Mouse (Mus musculus): ENCODE measurements around the gene 6030445D17Rik. TPM values are rescaled to one million over a fixed set of nuclear protein-coding genes. Genes with fewer than 3 reads are reported as not detected.

Gene 6030445D17Rik
- polyA plus RNA-seq (2016; fragmentation: Nextera tagmentation; extraction: Ambion mirVana), result 0.13 and 0.17 TPM in 2 replicates

DNA sequence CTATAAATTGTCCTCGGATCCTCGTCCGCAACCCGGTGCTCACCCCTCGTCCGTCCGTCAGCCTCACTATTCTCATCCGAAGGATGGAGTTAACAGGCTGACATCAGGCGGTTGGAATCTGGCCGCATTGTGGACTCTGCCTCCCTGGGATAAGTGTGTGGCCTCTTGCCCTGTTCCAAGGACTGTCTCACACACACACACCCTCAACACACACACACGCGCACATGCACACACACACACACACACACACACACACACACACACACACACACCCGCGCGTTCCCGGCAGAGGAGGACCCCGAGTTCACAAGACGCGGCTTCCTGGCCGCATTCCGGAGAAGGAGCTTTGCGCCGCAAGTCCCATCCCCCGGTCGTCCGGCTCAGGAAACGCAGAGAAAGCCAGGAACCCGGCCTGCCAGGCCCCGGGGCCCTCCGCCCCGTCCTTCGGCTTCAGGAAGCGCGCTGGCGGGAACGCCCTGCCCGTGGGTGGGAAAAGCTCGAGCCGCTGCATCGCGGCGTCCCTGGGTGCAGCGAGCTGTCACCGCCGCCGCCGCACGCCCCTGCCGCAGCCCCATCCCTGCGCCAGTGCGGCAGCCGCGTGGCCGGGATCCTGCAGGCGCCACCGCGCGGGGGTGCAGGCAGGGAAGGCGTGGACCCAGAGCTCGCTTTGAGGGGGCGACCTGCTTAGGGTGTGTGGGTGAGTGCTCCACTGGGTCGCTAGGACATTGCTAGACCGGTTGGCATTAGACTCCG, at the start of gene 6030445D17Rik:
6030445D17Rik (plus strand) TSS at position 165 of the 753 bp plus-strand sequence.
- H3K27me3 ChIP-seq, result peaks cover 62% of the 10 kb centered on the region
- H3K27ac ChIP-seq (replicated peaks), result peak within 1 kb of the TSS; percentile 36; the same call in 1 of the 2 replicates
- H3K4me2 ChIP-seq (replicated peaks), result peak within 1 kb of the TSS; percentile 98
- H3K4me3 ChIP-seq, result peak within 1 kb of the TSS; percentile 62
- peak; percentile 65 for ATAC-seq (ENCODE audit: low FRiP score, low read depth)
- WGBS, result under 1% methylated on average over 57 of the region's 64 CpGs
- peak within 1 kb of the TSS; percentile 70 for H3K9ac ChIP-seq (replicated peaks)
- no peaks in the 10 kb centered on the region for H3K36me3 ChIP-seq
- peaks cover 24% of the 10 kb centered on the region for H3K4me1 ChIP-seq
- H3K9me3 ChIP-seq, result no peaks in the 10 kb centered on the region

GRCm38 (mm10) chr4:136415477-136415876, 46.6 kb upstream of the 6030445D17Rik start:
- Histone ChIP-seq H3K4me3 (no peak overlapping the region), H3K36me3 (no peaks in the 10 kb centered on the region), H3K27me3 (peaks cover 32% of the 10 kb centered on the region), H3K4me1 (peaks cover 7% of the 10 kb centered on the region; the same call in 1 of the 2 replicates), H3K27ac (replicated peaks) (no peak overlapping the region), H3K4me2 (replicated peaks) (no peak overlapping the region), H3K9me3 (no peaks in the 10 kb centered on the region), H3K9ac (replicated peaks) (no peak overlapping the region)
- ATAC-seq (ENCODE audit: low FRiP score, low read depth), result no peak
- 91% methylated on average over 9 of the region's 9 CpGs for WGBS

DNA sequence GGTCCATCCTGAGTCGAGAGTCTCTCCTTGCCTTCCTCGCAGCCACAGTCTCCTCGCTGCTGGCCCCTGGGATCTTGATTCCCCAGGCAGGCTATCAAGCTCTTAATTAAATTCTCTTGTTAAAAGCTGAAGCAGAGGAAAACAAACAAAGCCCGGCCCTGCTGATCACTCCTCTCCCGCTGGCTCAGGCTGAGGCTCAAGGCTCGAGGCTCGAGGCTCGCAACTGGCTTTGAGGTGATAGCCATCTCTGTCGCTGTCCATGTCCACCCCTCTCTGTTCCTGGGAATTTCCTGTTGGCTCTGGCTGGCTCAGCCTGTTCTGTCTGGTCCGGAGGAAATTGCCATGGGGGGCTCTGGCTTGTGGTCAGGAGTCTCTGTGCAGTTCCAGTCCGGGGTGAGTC, 43.1 kb upstream of the 6030445D17Rik start:
- H3K27ac ChIP-seq (replicated peaks), result no peak overlapping the region
- H3K27me3 ChIP-seq, result peaks cover 65% of the 10 kb centered on the region
- H3K4me2 ChIP-seq (replicated peaks), result no peak overlapping the region
- no peak overlapping the region for H3K9ac ChIP-seq (replicated peaks)
- H3K4me1 ChIP-seq, result peaks cover 18% of the 10 kb centered on the region
- ATAC-seq (ENCODE audit: low FRiP score, low read depth), result no peak
- H3K4me3 ChIP-seq, result no peak overlapping the region
- H3K36me3 ChIP-seq, result no peaks in the 10 kb centered on the region
- WGBS, result 8% methylated on average over 11 of the region's 11 CpGs
- no peaks in the 10 kb centered on the region for H3K9me3 ChIP-seq

DNA sequence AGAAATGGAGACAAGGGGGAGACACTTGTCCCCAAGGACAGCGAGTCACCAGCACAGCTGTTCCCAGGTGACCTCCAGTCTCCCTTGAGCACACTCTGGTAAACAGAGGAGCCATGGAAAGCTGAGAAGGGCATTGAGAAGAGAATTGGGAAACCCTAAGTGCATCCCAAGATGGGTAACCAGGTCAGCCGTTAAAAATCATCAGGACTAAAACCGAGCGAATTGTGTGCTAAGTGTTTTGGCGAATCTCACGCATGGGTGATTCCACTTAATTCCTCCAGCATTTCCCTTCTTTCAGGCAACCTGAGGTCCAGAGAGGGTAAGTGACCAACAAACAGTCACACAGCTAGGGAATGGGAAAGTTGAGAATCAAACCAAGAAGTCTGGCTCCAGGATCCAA, 42.7 kb upstream of the 6030445D17Rik start:
- Histone ChIP-seq H3K4me3 (no peak overlapping the region), H3K4me2 (replicated peaks) (no peak overlapping the region), H3K27ac (replicated peaks) (no peak overlapping the region), H3K4me1 (peaks cover 23% of the 10 kb centered on the region), H3K9me3 (no peaks in the 10 kb centered on the region), H3K36me3 (no peaks in the 10 kb centered on the region), H3K27me3 (peaks cover 69% of the 10 kb centered on the region), H3K9ac (replicated peaks) (no peak overlapping the region)
- WGBS, result 50% methylated on average over 6 of the region's 6 CpGs
- no peak for ATAC-seq (ENCODE audit: low FRiP score, low read depth)

DNA sequence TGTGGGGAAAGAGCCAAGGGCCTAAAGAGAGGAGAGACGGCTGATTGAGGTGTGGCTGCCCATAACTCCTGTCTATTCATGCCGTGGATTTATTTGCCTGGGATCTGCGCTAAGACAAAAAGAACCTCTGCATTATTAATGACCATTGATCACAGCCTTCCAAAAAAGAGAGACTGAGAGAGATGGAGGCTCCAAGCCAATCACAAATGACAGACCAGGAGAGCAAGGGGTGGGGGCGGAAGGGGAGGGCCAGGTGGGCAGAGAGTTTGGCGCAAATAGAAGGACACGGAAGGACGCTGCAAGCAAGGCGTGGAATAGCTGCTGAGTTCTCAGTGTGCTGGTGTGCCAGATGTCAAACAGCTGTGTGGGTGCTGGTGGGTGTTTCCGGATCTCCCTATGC, 38.8 kb upstream of the 6030445D17Rik start, which contains the start of gene Htr1d:
Htr1d (plus strand) TSS at position 301 of the 400 bp plus-strand sequence.
- Histone ChIP-seq H3K9me3 (no peaks in the 10 kb centered on the region), H3K4me3 (peak within 1 kb of the TSS; percentile 38), H3K36me3 (no peaks in the 10 kb centered on the region), H3K27ac (replicated peaks) (no peak within 1 kb of the TSS), H3K9ac (replicated peaks) (peak within 1 kb of the TSS; percentile 31), H3K27me3 (peaks cover 93% of the 10 kb centered on the region), H3K4me2 (replicated peaks) (peak within 1 kb of the TSS; percentile 59), H3K4me1 (peaks cover 28% of the 10 kb centered on the region)
- ATAC-seq (ENCODE audit: low FRiP score, low read depth), result no peak
- WGBS, result 75% methylated on average over 9 of the region's 9 CpGs

DNA sequence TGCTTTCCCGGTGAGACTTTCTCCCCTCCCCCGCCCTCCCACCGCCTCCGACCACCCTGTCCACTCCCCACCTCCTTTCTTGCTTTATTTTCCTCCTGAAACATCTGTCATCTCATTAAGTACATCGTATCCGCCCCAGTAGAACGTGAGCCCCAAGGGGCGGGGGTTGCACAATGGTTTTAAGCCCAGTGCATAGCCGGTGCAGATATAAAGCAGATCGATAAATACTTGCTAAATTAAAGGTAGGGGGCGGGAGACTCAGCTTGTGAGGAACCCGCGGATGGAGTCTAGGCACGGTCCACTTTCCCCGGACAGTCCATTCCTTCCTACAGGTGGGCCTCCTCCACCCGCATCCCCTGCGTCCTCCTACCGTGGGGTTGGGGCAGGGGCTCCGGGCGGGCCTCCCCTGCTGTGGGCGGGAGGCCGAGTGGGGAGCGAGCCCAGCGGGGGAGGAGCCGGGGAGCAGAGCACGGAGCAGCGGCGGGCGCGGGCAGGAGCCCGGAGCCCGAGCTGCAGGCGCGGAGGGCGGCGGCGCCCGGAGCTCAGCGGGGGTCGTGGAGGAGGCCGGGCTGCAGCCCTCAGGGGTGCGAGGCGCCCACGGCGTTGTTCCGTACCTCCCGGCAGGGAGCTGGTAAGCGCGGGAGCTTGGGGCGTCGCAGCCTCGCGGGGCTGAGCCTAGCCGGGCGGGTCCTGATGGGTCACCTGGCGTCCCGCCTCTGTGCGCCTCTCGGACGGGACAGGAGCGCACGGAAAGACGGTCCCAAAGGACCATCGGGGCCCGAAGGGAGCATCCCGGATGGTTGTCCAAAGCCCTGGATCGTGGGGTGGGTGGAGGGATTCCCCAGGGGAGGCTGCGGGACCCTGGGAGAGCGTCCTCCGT, 37.7 kb upstream of the 6030445D17Rik start:
- H3K36me3 ChIP-seq, result no peaks in the 10 kb centered on the region
- no peak overlapping the region for H3K27ac ChIP-seq (replicated peaks)
- peaks cover 22% of the 10 kb centered on the region for H3K4me1 ChIP-seq
- WGBS, result 1% methylated on average over 70 of the region's 70 CpGs
- H3K9me3 ChIP-seq, result no peaks in the 10 kb centered on the region
- H3K4me2 ChIP-seq (replicated peaks), result peak overlapping the region; percentile 59
- H3K27me3 ChIP-seq, result peaks cover 93% of the 10 kb centered on the region
- peak; percentile 34; the same call in 1 of the 2 replicates for ATAC-seq (ENCODE audit: low FRiP score, low read depth)
- H3K9ac ChIP-seq (replicated peaks), result peak overlapping the region; percentile 31
- H3K4me3 ChIP-seq, result peak overlapping the region; percentile 38

DNA sequence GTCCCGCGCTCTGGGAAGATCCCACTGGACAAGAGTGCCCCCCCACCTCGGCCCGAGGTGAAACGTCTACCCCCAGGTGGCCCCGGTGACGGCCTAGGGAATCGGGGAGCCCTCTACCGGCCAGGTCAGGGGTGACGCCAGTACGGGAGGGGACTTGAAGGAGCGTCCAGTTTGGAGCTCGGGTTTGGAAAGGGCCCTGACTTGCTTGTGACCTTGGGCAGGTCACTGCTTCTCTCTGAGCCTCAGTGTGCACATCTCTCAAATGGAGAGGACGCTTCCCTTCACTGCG, 37.1 kb upstream of the 6030445D17Rik start:
- H3K9ac ChIP-seq (replicated peaks), result no peak overlapping the region
- H3K4me1 ChIP-seq, result peaks cover 22% of the 10 kb centered on the region
- peak overlapping the region; percentile 38 for H3K4me3 ChIP-seq
- peaks cover 93% of the 10 kb centered on the region for H3K27me3 ChIP-seq
- peak overlapping the region; percentile 59 for H3K4me2 ChIP-seq (replicated peaks)
- ATAC-seq (ENCODE audit: low FRiP score, low read depth), result no peak
- no peak overlapping the region for H3K27ac ChIP-seq (replicated peaks)
- no peaks in the 10 kb centered on the region for H3K36me3 ChIP-seq
- no peaks in the 10 kb centered on the region for H3K9me3 ChIP-seq
- under 1% methylated on average over 15 of the region's 15 CpGs for WGBS

DNA sequence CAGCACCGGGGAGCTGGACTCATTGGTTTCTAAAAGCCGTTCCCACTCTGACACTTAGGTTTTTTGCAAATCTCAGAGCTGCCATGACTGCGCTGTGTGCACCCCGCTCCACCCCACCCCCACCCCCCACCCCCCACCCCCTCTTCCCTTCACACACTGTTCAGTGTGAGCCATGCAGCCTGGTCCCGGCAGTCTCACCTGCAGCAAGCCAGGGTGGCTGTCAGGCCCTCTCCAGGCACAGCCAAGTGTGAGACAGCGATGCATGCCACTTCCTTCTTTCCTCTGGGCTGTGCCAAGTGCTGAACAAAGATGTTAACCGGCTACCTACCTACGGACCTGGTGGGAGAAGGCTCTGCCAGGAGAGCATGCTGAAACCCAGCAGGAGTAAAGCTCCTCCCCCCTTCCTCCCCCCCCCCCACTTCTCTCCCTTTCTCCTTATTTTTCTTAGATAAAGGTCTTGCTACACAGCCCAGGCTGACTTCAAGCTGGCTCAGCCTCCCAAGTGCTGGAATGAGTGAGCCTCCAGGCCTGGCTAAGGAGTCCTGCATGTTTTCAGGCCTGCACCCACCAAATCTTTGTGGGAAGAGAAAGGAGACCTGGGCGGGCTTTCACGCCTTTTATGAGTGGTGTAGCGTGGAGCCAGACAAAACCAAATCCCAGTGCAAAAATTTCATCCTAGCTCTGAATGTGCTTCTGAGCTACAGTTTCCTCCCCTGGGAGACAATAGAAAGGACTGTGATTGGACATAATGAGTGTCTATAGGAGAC, 31.3 kb upstream of the 6030445D17Rik start:
- Histone ChIP-seq H3K4me1 (peaks cover 16% of the 10 kb centered on the region), H3K27me3 (peaks cover 43% of the 10 kb centered on the region), H3K4me3 (no peak overlapping the region), H3K36me3 (no peaks in the 10 kb centered on the region), H3K9me3 (no peaks in the 10 kb centered on the region), H3K9ac (replicated peaks) (no peak overlapping the region), H3K27ac (replicated peaks) (peak overlapping the region; percentile 22; the same call in 1 of the 2 replicates), H3K4me2 (replicated peaks) (0 out of 2 replicates have a peak overlapping the region, but pooled peaks have one; percentile 2)
- WGBS, result 24% methylated on average over 11 of the region's 11 CpGs
- ATAC-seq (ENCODE audit: low FRiP score, low read depth), result 0 out of 2 replicates have a peak, but pooled peaks have one; percentile 41

DNA sequence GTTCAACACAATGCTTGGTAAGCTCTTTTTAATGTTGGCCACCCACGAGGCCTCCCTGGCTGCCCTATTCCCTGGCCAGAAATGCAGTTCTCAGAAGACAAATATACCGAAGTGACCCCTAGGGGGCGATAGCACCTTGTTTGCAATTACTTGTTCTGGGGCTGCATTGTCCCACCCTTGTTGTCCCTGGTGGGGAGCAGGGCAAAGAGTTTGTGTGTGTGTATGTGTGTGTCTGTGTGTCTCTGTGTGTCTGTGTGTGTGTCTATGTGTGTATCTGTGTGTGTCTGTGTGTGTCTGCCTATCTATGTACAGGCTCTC, 30.7 kb upstream of the 6030445D17Rik start:
- H3K27ac ChIP-seq (replicated peaks), result peak overlapping the region; percentile 22; the same call in 1 of the 2 replicates

DNA sequence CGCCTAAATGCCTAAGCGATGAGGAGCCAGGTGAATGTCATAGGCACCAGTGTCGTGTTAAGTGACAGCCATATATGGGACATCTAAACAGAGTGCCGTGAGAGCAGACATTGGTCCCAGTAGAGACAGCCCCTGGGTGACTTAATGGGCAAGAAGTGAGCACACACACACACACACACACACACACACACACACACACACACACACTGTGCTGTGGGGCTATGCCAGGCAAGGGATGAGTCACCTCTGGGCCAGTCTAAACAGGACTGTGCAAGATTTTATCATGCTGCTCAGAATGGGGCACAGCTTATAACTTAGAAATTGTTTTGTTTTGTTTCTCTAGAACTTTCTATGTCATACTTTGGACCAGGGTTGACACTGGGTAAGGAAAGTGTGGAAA, 28.0 kb upstream of the 6030445D17Rik start:
- Histone ChIP-seq H3K4me1 (peaks cover 16% of the 10 kb centered on the region), H3K36me3 (no peaks in the 10 kb centered on the region), H3K4me3 (no peak overlapping the region), H3K9ac (replicated peaks) (no peak overlapping the region), H3K27me3 (peaks cover 16% of the 10 kb centered on the region), H3K9me3 (no peaks in the 10 kb centered on the region), H3K27ac (replicated peaks) (no peak overlapping the region), H3K4me2 (replicated peaks) (no peak overlapping the region)
- 91% methylated on average over 4 of the region's 4 CpGs for WGBS
- ATAC-seq (ENCODE audit: low FRiP score, low read depth), result no peak

More for the DNA sequence above, 30.7 kb upstream of the 6030445D17Rik start:
- peak; percentile 58 for ATAC-seq (ENCODE audit: low FRiP score, low read depth)
- Histone ChIP-seq H3K36me3 (no peaks in the 10 kb centered on the region), H3K4me2 (replicated peaks) (no peak overlapping the region), H3K27me3 (peaks cover 38% of the 10 kb centered on the region), H3K9ac (replicated peaks) (no peak overlapping the region), H3K9me3 (no peaks in the 10 kb centered on the region), H3K4me1 (peaks cover 16% of the 10 kb centered on the region), H3K4me3 (no peak overlapping the region)
- 0% methylated on average over 3 of the region's 3 CpGs for WGBS

- 53% methylated on average over 4 of the region's 4 CpGs for WGBS
- no peak for ATAC-seq (ENCODE audit: low FRiP score, low read depth)
- Histone ChIP-seq H3K9me3 (no peaks in the 10 kb centered on the region), H3K36me3 (no peaks in the 10 kb centered on the region), H3K4me1 (no peaks in the 10 kb centered on the region), H3K27ac (replicated peaks) (no peak overlapping the region), H3K9ac (replicated peaks) (no peak overlapping the region), H3K4me3 (no peak overlapping the region), H3K4me2 (replicated peaks) (no peak overlapping the region), H3K27me3 (no peaks in the 10 kb centered on the region)
These were observed 22.9 kb upstream of the 6030445D17Rik start for GRCm38 (mm10) chr4:136439106-136439505.

Measured in midbrain, embryonic 12.5 days (tissue).